Mouse (Mus musculus): Measurements from ENCODE around the gene Chrne.

Gene Chrne

GRCm38 (mm10) chr11:70652029-70652883 lies 33.2 kb upstream of the Chrne start:
- peak; percentile 63 to 64 for DNase-seq (ENCODE audit: low spot score in 2 of 2)

- DNase-seq (ENCODE audit: low spot score in 2 of 2), result no peak
These were observed 32.4 kb upstream of the Chrne start for GRCm38 (mm10) chr11:70651391-70651790.

GRCm38 (mm10) chr11:70650322-70651175 lies 31.5 kb upstream of the Chrne start:
- peak; percentile 45 for DNase-seq (ENCODE audit: low spot score in 2 of 2)

GRCm38 (mm10) chr11:70649185-70649734 lies 30.2 kb upstream of the Chrne start:
- DNase-seq (ENCODE audit: low spot score in 2 of 2), result no peak

GRCm38 (mm10) chr11:70648512-70648911 lies 29.5 kb upstream of the Chrne start:
- no peak for DNase-seq (ENCODE audit: low spot score in 2 of 2)

- DNase-seq (ENCODE audit: low spot score in 2 of 2), result peak; percentile 57 to 63
These were observed 28.9 kb upstream of the Chrne start for GRCm38 (mm10) chr11:70647716-70648420.

GRCm38 (mm10) chr11:70646691-70647650 lies 28.0 kb upstream of the Chrne start, which contains the start of the genes Rnf167 and Slc25a11:
Gene Rnf167 (plus strand): TSS chr11:70647235.
Gene Slc25a11 (minus strand): TSS chr11:70647479.
- peak; percentile 97 to 98 for DNase-seq (ENCODE audit: low spot score in 2 of 2)

GRCm38 (mm10) chr11:70646259-70646555 lies 27.2 kb upstream of the Chrne start:
- no peak for DNase-seq (ENCODE audit: low spot score in 2 of 2)

GRCm38 (mm10) chr11:70645461-70646258 lies 26.6 kb upstream of the Chrne start:
- DNase-seq (ENCODE audit: low spot score in 2 of 2), result no peak

- DNase-seq (ENCODE audit: low spot score in 2 of 2), result no peak
These were observed 25.6 kb upstream of the Chrne start for GRCm38 (mm10) chr11:70644564-70645103.

GRCm38 (mm10) chr11:70643051-70643450 lies 24.0 kb upstream of the Chrne start:
- DNase-seq (ENCODE audit: low spot score in 2 of 2), result no peak

GRCm38 (mm10) chr11:70641241-70641640 lies 22.2 kb upstream of the Chrne start:
- no peak for DNase-seq (ENCODE audit: low spot score in 2 of 2)

GRCm38 (mm10) chr11:70639976-70640375 lies 21.0 kb upstream of the Chrne start:
- DNase-seq (ENCODE audit: low spot score in 2 of 2), result no peak

GRCm38 (mm10) chr11:70638714-70639278 lies 19.8 kb upstream of the Chrne start, which contains the start of gene Gp1ba:
Gene Gp1ba (plus strand): TSS chr11:70639122.
- DNase-seq (ENCODE audit: low spot score in 2 of 2), result no peak

- no peak for DNase-seq (ENCODE audit: low spot score in 2 of 2)
These were observed 19.3 kb upstream of the Chrne start for GRCm38 (mm10) chr11:70638293-70638692.

- DNase-seq (ENCODE audit: low spot score in 2 of 2), result no peak
These were observed 18.7 kb upstream of the Chrne start for GRCm38 (mm10) chr11:70637764-70638163.

GRCm38 (mm10) chr11:70635601-70636000 lies 16.6 kb upstream of the Chrne start:
- no peak for DNase-seq (ENCODE audit: low spot score in 2 of 2)

GRCm38 (mm10) chr11:70630129-70630528 lies 11.1 kb upstream of the Chrne start:
- no peak for DNase-seq (ENCODE audit: low spot score in 2 of 2)

- DNase-seq (ENCODE audit: low spot score in 2 of 2), result peak in 1 of 2 experiments; percentile 50
These were observed 10.5 kb upstream of the Chrne start for GRCm38 (mm10) chr11:70629557-70629956.
